Mouse (Mus musculus) G1E (cell line): ENCODE measurements around the gene BC049352.

Experiments
- CTCF ChIP-seq: IDR thresholded peaks from 2 replicates; pipeline ENCODE4 v1.5.1; 2012; ENCODE audit warnings: low read depth, low read length, inconsistent platforms, mixed read lengths
- GATA1 ChIP-seq: IDR thresholded peaks from 2 replicates; pipeline ENCODE4 v1.6.1; 2012; ENCODE audit warnings: borderline replicate concordance, low read length, inconsistent platforms, mixed read lengths
- POLR2AphosphoS5 ChIP-seq: IDR thresholded peaks from 2 replicates; pipeline ENCODE4 v1.6.1; 2012; ENCODE audit warnings: low read depth, low read length, inconsistent platforms; ENCODE audit not compliant: insufficient replicate concordance

- no peak for TF ChIP-seq CTCF
- no peak for TF ChIP-seq GATA1
- no peak for TF ChIP-seq POLR2AphosphoS5
Observed at GRCm38 (mm10) chr9:45201319-45201947, 19.6 kb downstream of the BC049352 start.
